Mouse (Mus musculus) G1E (cell line): ENCODE results near the gene Socs3.

Source experiments
- CTCF ChIP-seq: IDR thresholded peaks from 2 replicates; pipeline ENCODE4 v1.5.1; 2012; ENCODE audit warnings: low read depth, low read length, inconsistent platforms, mixed read lengths
- POLR2AphosphoS5 ChIP-seq: IDR thresholded peaks from 2 replicates; pipeline ENCODE4 v1.6.1; 2012; ENCODE audit warnings: low read depth, low read length, inconsistent platforms; ENCODE audit not compliant: insufficient replicate concordance
- TAL1 ChIP-seq: conservative IDR thresholded peaks from 2 replicates; pipeline ENCODE4 v1.6.1; 2012; ENCODE audit warnings: low read depth, low read length, inconsistent platforms, mixed read lengths

DNA sequence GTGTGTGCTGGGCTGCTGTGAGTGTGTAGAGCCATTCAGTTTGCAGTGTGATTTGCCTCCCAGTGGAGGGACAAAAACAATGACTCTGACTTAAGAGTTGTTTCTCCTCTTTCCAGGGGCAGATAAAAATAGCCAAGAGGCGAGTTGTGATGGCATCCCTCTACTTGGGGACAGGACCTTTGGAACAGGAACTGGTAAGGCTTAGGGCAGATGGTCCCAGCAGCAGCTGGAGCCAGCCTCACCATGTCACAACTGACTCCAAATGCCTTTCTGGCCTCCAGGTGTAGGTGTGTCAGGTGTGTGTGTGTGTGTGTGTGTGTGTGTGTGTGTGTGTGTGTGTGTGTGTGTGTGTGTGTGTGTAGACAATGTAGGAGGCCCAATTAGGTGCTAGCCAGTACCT lies 30.2 kb upstream of the Socs3 start:
- TF ChIP-seq CTCF (no peak), TAL1 (no peak), POLR2AphosphoS5 (no peak)
